Mouse (Mus musculus): ENCODE results near the gene Fbxo11.
"Not testable (repeated sequence)": the region's sequence is repeated elsewhere in the genome, so short reads cannot be mapped to it uniquely, and the experiment has no call there.

The Fbxo11 gene

DNA sequence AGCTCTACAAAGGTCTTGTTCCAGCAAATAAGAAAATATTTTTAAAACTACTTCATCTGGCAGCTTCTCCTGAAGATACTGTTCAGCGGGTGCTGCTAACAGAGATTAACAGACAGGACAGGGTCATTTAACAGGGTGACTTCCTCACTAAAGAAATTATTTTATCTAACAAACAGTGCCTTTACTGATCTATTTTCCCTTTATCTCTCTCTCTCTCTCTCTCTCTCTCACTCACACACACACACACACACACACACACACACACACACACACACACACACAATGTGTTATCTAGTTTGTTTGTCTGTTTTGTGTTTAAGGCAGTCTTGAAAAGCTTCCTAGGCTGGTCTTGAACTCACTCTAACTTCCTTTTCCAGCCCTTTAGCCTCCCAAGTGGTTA lies 50.6 kb downstream of the Fbxo11 start:
- no peak for DNase-seq (ENCODE audit: low spot score)

- DNase-seq (ENCODE audit: low spot score): no peak
Observed at GRCm38 (mm10) chr17:88006956-88007355, 58.1 kb downstream of the Fbxo11 start.

- DNase-seq (ENCODE audit: low spot score): no peak
Observed at GRCm38 (mm10) chr17:88004892-88005291, 60.2 kb downstream of the Fbxo11 start.

DNA sequence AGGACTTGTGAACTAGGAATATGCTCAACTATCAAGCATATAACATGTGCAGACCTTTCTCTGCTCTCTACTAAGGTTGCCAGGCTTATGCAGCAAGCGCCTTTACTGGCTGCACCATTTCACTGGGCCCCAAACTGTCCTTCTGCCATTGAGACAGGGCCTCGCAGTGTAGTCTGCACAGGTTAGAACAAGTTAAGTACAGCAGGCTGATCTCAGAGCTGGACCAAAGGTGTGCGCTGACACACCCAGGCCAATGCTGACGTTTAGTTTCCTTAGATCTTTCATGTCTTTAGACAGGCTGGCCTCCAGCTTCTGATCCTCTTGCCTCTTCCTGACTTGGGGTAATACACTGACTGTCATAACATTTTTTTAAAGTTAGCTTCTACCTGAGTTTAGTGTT lies 67.3 kb downstream of the Fbxo11 start:
- DNase-seq (ENCODE audit: low spot score): no peak

DNA sequence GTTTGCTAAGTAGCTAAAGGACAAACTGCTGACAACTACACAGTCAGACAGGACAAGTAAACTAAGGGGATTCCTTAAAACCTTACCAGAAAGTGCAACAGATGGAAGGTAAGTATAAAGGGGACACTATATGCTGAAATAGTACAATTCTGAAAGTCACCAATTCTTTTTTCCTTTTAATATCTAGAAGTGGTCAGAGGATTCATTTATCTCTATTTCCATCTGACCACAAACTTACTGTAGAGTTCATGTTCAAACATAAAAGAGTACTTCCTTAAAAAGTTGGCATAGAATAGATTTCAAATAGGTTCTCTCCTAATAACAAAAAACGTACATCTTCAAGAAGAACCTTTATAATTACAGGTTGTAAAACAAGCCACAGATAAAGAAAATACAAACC lies 71.8 kb downstream of the Fbxo11 start:
- no peak for DNase-seq (ENCODE audit: low spot score)

DNA sequence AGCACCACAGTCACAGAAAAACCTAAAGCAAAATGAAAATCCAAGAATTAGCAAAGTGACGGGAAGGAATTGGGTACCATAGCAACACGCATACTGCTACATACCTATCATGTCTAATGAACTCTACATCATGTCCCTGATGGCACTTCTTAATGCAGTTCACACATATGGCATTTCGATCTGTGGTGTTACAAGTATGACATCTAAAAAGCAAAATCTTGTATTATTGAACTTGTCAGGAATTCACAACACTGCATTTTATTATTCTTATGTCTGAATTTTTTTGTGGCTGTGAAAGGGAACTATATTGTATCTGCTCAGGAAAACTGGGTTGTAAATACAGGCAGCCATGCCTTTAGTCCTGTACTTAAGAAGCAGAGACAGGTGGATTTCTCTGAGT lies 72.9 kb downstream of the Fbxo11 start:
- no peak for DNase-seq (ENCODE audit: low spot score)

GRCm38 (mm10) chr17:87987507-87987906 lies 77.6 kb downstream of the Fbxo11 start:
- DNase-seq (ENCODE audit: low spot score): no peak

DNA sequence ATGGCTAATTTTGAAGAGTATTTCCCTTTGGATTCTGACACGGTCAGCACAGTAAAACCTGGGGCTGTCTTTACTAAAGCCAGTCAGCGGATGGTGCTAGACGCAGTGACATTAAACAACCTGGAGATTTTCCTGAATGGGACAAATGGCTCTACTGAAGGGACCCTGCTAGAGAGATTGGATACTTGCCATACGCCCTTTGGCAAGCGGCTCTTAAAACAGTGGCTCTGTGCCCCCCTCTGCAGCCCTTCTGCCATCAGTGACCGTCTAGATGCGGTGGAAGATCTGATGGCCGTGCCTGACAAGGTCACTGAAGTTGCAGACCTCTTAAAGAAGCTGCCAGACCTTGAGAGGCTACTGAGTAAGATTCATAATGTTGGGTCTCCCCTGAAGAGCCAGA lies 79.2 kb downstream of the Fbxo11 start:
- DNase-seq (ENCODE audit: low spot score): no peak

GRCm38 (mm10) chr17:87984440-87985214 lies 80.5 kb downstream of the Fbxo11 start:
- DNase-seq (ENCODE audit: low spot score): no peak

DNA sequence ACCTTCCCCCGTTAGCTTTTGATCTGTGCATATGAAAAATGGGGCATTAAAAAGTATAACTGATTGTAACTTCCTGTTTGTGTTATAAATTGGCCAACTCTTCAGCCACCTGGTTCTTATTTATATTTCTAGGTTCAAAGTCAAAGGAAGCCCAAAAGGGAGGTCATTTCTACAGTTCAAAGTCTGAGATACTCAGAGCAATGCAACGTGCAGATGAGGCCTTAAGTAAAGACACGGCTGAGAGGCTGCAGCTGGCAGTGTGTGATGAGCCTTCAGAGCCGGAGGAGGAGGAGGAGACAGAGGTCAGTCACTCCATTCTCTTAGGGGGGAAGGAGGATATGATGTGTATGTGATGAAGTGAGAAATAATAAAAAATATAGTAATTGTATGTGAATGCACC lies 81.8 kb downstream of the Fbxo11 start:
- DNase-seq (ENCODE audit: low spot score): no peak

DNA sequence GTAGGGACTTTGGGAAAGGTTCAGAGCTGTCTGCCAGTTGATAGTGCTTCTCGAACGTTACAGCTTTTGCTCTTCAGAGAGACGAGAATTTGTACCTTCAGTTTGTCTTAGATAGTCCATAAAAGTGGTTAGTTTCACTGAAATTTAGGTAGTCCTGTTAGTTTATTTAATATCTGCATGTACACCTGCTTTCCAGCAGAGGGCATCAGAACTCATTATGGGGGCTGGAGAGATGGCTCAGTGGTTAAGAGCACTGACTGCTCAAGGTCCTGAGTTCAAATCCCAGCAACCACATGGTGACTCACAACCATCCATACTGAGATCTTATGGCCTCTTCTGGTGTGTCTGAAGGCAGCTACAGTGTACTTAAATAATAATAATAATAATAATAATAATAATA lies 83.0 kb downstream of the Fbxo11 start:
- no peak for DNase-seq (ENCODE audit: low spot score)

GRCm38 (mm10) chr17:87979696-87980095 lies 85.4 kb downstream of the Fbxo11 start:
- DNase-seq (ENCODE audit: low spot score): not testable (repeated sequence)

- not testable (repeated sequence) for DNase-seq (ENCODE audit: low spot score)
Observed at GRCm38 (mm10) chr17:87976927-87977326, 88.2 kb downstream of the Fbxo11 start.

DNA sequence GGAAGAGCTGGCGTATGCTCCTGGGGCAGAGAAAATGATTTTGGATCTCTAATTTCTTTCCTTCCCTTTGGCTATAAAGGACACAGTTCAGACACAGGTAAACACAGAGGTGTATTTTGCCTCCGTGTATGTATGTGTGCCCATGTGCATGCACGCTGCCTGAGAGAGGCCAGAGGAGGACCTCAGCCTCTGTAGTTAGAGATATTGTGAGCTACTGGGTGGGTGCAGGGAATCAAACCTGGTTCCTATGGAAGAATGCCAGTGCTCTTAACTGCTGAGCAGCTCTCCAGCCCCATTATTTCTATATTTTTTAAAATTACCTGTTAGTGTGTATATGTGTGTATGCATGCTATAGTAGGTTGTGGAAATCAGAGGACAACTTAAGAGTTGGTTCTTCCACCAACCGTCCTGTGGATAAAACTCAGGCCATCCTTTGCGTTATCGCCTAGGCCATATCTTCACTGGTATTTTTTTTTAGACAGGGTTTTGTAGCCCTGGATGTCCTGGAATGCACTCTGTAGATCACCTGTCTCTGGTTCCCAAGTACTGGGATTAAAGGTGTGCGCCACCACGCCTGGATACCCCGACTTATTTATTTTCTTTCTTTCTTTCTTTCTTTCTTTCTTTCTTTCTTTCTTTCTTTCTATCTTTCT lies 88.8 kb downstream of the Fbxo11 start:
- no peak for DNase-seq (ENCODE audit: low spot score)

GRCm38 (mm10) chr17:87975229-87975853 lies 89.8 kb downstream of the Fbxo11 start:
- DNase-seq (ENCODE audit: low spot score): peak; percentile 76

DNA sequence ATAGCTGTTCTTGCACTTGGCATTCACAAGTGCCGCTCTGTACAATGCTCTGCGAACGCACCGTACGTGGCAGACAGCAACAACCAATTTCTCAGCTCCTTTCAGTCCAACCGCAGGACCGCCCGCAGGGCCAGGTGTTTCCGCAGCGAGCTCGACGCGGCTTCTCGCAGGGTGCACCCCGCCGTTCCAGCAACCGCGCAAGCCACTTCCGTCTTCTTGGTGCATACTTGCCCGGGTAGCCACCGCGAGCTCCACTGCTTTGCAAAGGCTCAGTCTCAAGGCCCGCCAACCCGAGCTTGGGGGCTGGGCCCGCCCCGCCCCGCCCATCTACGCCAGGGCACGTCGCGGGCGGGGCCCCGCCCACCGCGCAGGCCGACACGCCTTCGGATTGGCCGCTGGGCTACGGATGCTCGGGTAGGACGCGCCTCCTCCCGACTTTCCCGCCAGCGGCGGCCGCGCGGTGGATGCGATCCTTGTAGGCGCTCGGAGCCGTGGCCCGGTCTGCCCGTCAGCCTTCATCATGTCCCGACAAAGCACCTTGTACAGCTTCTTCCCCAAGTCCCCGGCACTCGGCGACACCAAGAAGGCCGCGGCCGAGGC lies 90.4 kb downstream of the Fbxo11 start, which contains the start of gene Msh6:
Msh6 (plus strand) TSS at position 434 of the 600 bp plus-strand sequence.
- peak; percentile 90 for DNase-seq (ENCODE audit: low spot score)

GRCm38 (mm10) chr17:87973261-87974167 lies 91.6 kb downstream of the Fbxo11 start:
- peak; percentile 27 for DNase-seq (ENCODE audit: low spot score)

DNA sequence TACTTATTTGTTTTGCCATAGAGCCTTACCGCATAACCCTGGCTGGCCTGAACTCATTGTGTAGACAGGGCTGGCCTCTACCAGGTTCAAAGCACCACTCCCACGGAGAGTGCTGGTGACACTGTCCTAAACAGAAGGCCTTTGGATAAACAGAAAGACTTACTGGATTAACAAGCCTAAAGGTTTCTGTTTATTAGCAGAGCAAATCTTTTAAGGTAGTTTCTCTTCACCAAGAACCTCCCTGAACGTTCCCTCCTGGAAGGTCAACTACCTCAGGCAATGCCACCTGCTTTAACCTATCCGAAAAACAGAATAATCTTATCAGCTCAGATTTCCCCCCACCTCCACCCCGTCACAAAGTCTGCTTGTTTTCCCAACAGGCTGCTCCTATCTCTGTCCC lies 92.2 kb downstream of the Fbxo11 start:
- DNase-seq (ENCODE audit: low spot score): no peak

DNA sequence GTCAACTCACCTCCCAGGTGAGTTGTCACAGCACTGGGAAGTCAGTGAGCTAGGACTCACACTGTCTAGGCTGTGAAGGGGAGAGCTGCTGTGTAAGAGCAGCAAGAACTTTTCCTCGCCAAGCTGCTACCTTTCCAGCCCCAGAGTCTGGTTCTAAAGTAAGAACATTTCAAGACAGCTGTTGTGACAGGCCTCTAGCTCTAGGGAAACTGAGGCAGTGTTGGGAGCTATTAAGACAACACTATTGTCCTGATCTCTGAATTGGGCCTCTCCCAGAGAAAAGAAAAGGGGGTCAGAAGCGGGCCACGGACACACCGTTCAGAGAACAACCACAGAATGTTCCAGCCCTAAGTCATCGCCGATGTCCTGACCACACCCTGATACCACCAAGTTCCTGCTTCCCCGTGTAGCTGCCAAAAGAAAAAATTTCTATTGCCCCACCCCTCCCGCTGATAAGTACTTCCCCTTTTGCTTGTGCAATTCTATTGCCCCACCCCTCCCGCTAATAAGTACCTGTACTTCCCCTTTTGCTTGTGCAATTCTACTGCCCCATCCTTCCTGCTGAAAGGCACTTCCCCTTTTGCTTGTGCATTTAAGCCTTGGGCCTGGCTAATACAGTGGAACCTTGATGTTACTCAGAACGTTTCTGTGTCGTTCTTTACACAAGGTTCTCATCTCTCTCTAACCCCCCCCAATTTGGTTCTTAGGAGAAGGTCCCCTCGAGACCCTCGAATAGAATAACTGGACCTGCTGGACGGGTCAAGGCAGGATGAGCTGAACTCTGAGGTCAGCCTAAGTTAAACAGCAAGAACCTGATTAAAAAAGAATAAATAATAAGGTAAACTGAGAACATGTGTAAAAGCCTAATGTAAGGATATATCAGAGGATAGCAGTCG lies 93.1 kb downstream of the Fbxo11 start:
- not testable (repeated sequence) for DNase-seq (ENCODE audit: low spot score)

DNA sequence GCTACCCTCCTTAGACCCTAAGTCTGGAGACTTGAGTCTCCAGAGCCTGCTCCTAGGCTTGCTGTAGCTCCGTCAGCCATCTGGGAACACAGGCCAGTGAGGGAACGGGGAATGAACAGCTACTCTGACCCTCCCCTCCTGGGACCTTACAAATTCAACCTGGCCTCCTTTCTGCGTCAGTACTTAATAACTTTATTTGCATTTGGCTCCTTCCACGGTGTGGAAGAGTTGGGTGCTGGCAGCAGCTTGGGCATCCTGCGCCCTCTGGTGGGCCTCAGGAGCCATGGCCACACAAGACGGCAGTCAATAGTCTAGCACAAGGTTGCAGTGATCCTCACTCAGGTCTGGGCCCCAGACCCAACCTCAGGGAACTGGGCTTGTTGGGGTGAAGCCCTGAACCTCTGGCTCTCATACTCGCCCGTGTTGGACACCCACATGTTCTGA lies 96.6 kb downstream of the Fbxo11 start:
- DNase-seq (ENCODE audit: low spot score): not testable (repeated sequence)
